Mouse (Mus musculus): ENCODE data around the gene Dhx32.
"Not testable (repeated sequence)": the region's sequence is repeated elsewhere in the genome, so short reads cannot be mapped to it uniquely, and the experiment has no call there.

The Dhx32 gene

GRCm38 (mm10) chr7:133729351-133729750 lies 53.2 kb downstream of the Dhx32 start:
- no peak for DNase-seq (ENCODE audit: low read depth, low spot score)

- no peak for DNase-seq (ENCODE audit: low read depth, low spot score)
Measured at GRCm38 (mm10) chr7:133727027-133727426, 55.5 kb downstream of the Dhx32 start.

GRCm38 (mm10) chr7:133725571-133725970 lies 57.0 kb downstream of the Dhx32 start:
- DNase-seq (ENCODE audit: low read depth, low spot score), result no peak

GRCm38 (mm10) chr7:133724844-133725243 lies 57.7 kb downstream of the Dhx32 start:
- DNase-seq (ENCODE audit: low read depth, low spot score), result no peak

GRCm38 (mm10) chr7:133720616-133721015 lies 61.9 kb downstream of the Dhx32 start:
- DNase-seq (ENCODE audit: low read depth, low spot score), result no peak

GRCm38 (mm10) chr7:133718580-133718979 lies 63.9 kb downstream of the Dhx32 start:
- no peak for DNase-seq (ENCODE audit: low read depth, low spot score)

- DNase-seq (ENCODE audit: low read depth, low spot score), result no peak
Measured at GRCm38 (mm10) chr7:133715387-133715786, 67.1 kb downstream of the Dhx32 start.

GRCm38 (mm10) chr7:133707301-133707700 lies 75.2 kb downstream of the Dhx32 start:
- no peak for DNase-seq (ENCODE audit: low read depth, low spot score)

GRCm38 (mm10) chr7:133703906-133704305 lies 78.6 kb downstream of the Dhx32 start:
- DNase-seq (ENCODE audit: low read depth, low spot score), result no peak

- no peak for DNase-seq (ENCODE audit: low read depth, low spot score)
Measured at GRCm38 (mm10) chr7:133702333-133702732, 80.2 kb downstream of the Dhx32 start.

GRCm38 (mm10) chr7:133701366-133701765 lies 81.2 kb downstream of the Dhx32 start:
- DNase-seq (ENCODE audit: low read depth, low spot score), result no peak

GRCm38 (mm10) chr7:133699885-133700284 lies 82.6 kb downstream of the Dhx32 start:
- no peak for DNase-seq (ENCODE audit: low read depth, low spot score)

GRCm38 (mm10) chr7:133698021-133698709 lies 84.4 kb downstream of the Dhx32 start:
- no peak for DNase-seq (ENCODE audit: low read depth, low spot score)

- not testable (repeated sequence) for DNase-seq (ENCODE audit: low read depth, low spot score)
Measured at GRCm38 (mm10) chr7:133685644-133686043, 96.9 kb downstream of the Dhx32 start.

- no peak for DNase-seq (ENCODE audit: low read depth, low spot score)
Measured at GRCm38 (mm10) chr7:133684701-133685100, 97.8 kb downstream of the Dhx32 start.

GRCm38 (mm10) chr7:133684110-133684509 lies 98.4 kb downstream of the Dhx32 start:
- DNase-seq (ENCODE audit: low read depth, low spot score), result no peak

GRCm38 (mm10) chr7:133683626-133684025 lies 98.9 kb downstream of the Dhx32 start:
- no peak for DNase-seq (ENCODE audit: low read depth, low spot score)

GRCm38 (mm10) chr7:133679961-133680360 lies 102.6 kb downstream of the Dhx32 start, which contains the start of gene Mmp21:
Mmp21 (minus strand) TSS chr7:133680061.
- no peak for DNase-seq (ENCODE audit: low read depth, low spot score)

GRCm38 (mm10) chr7:133679439-133679838 lies 103.1 kb downstream of the Dhx32 start:
- DNase-seq (ENCODE audit: low read depth, low spot score), result no peak

GRCm38 (mm10) chr7:133678716-133679115 lies 103.8 kb downstream of the Dhx32 start:
- no peak for DNase-seq (ENCODE audit: low read depth, low spot score)

- DNase-seq (ENCODE audit: low read depth, low spot score), result no peak
Measured at GRCm38 (mm10) chr7:133676002-133676401, 106.5 kb downstream of the Dhx32 start.
